Mouse (Mus musculus) 416B (cell line): ENCODE results near the gene Ppp1r1b.

Experiments
- DNase-seq: peaks from one replicate; pipeline ENCODE4 v3.0.0; 2011; ENCODE audit warnings: low read depth

The Ppp1r1b gene

GRCm38 (mm10) chr11:98394301-98394700 is 46.1 kb downstream of the Ppp1r1b start:
- no peak for DNase-seq

- DNase-seq: no peak
These were observed 46.8 kb downstream of the Ppp1r1b start for GRCm38 (mm10) chr11:98395041-98395440.

GRCm38 (mm10) chr11:98397946-98398345 is 49.7 kb downstream of the Ppp1r1b start:
- DNase-seq: no peak

- DNase-seq: peak; percentile 96
These were observed 52.0 kb downstream of the Ppp1r1b start, which contains the start of gene Pgap3 for GRCm38 (mm10) chr11:98400161-98400726. TSS of gene Pgap3 (minus strand) at chr11:98400490.

GRCm38 (mm10) chr11:98400816-98401215 is 52.6 kb downstream of the Ppp1r1b start:
- no peak for DNase-seq

- DNase-seq: no peak
These were observed 58.4 kb downstream of the Ppp1r1b start for GRCm38 (mm10) chr11:98406621-98407020.
